Mouse (Mus musculus): ENCODE measurements around the gene Nav2.
A peak's percentile ranks its signal among the peaks of the same experiment; 100 is the strongest.

Gene Nav2

GRCm38 (mm10) chr7:49448580-49448979, 540.1 kb downstream of the Nav2 start:
- no peak for DNase-seq (ENCODE audit: low spot score)

- no peak for DNase-seq (ENCODE audit: low spot score)
Observed at GRCm38 (mm10) chr7:49450261-49451141, 542.0 kb downstream of the Nav2 start.

- DNase-seq (ENCODE audit: low spot score) = no peak
Observed at GRCm38 (mm10) chr7:49451240-49451639, 542.7 kb downstream of the Nav2 start.

GRCm38 (mm10) chr7:49452274-49452673, 543.8 kb downstream of the Nav2 start:
- no peak for DNase-seq (ENCODE audit: low spot score)

- no peak for DNase-seq (ENCODE audit: low spot score)
Observed at GRCm38 (mm10) chr7:49454601-49455000, 546.1 kb downstream of the Nav2 start.

GRCm38 (mm10) chr7:49456148-49456547, 547.6 kb downstream of the Nav2 start:
- DNase-seq (ENCODE audit: low spot score) = peak; percentile 80

- no peak for DNase-seq (ENCODE audit: low spot score)
Observed at GRCm38 (mm10) chr7:49457398-49457797, 548.9 kb downstream of the Nav2 start.

GRCm38 (mm10) chr7:49457890-49458289, 549.4 kb downstream of the Nav2 start:
- no peak for DNase-seq (ENCODE audit: low spot score)

- no peak for DNase-seq (ENCODE audit: low spot score)
Observed at GRCm38 (mm10) chr7:49462328-49462811, 553.9 kb downstream of the Nav2 start.

GRCm38 (mm10) chr7:49467861-49468260, 559.3 kb downstream of the Nav2 start:
- peak; percentile 45 for DNase-seq (ENCODE audit: low spot score)

GRCm38 (mm10) chr7:49468492-49469205, 560.1 kb downstream of the Nav2 start:
- no peak for DNase-seq (ENCODE audit: low spot score)

- DNase-seq (ENCODE audit: low spot score) = peak; percentile 88
Observed at GRCm38 (mm10) chr7:49471278-49471677, 562.8 kb downstream of the Nav2 start.

- no peak for DNase-seq (ENCODE audit: low spot score)
Observed at GRCm38 (mm10) chr7:49475282-49475681, 566.8 kb downstream of the Nav2 start.

GRCm38 (mm10) chr7:49476163-49476562, 567.6 kb downstream of the Nav2 start:
- no peak for DNase-seq (ENCODE audit: low spot score)

- DNase-seq (ENCODE audit: low spot score) = peak; percentile 79
Observed at GRCm38 (mm10) chr7:49476666-49477065, 568.1 kb downstream of the Nav2 start.

GRCm38 (mm10) chr7:49477076-49477975, 568.8 kb downstream of the Nav2 start:
- DNase-seq (ENCODE audit: low spot score) = no peak

GRCm38 (mm10) chr7:49477976-49478349, 569.4 kb downstream of the Nav2 start:
- no peak for DNase-seq (ENCODE audit: low spot score)

GRCm38 (mm10) chr7:49478886-49479285, 570.4 kb downstream of the Nav2 start:
- DNase-seq (ENCODE audit: low spot score) = no peak

- DNase-seq (ENCODE audit: low spot score) = no peak
Observed at GRCm38 (mm10) chr7:49480962-49481361, 572.4 kb downstream of the Nav2 start.

GRCm38 (mm10) chr7:49484036-49484744, 575.7 kb downstream of the Nav2 start:
- peak; percentile 64 for DNase-seq (ENCODE audit: low spot score)

- DNase-seq (ENCODE audit: low spot score) = no peak
Observed at GRCm38 (mm10) chr7:49485292-49485847, 576.9 kb downstream of the Nav2 start.
